Mouse (Mus musculus) layer of hippocampus, adult 11-12 months (tissue): ENCODE data around the gene Lemd1.
A peak's percentile ranks its signal among the peaks of the same experiment; 100 is the strongest.
"Not testable (repeated sequence)": the region's sequence is repeated elsewhere in the genome, so short reads cannot be mapped to it uniquely, and the experiment has no call there.

Experiments used
- DNase-seq: peaks from one replicate; pipeline ENCODE4 v3.0.0; 2022; ENCODE audit warnings: low spot score

Gene Lemd1

DNA sequence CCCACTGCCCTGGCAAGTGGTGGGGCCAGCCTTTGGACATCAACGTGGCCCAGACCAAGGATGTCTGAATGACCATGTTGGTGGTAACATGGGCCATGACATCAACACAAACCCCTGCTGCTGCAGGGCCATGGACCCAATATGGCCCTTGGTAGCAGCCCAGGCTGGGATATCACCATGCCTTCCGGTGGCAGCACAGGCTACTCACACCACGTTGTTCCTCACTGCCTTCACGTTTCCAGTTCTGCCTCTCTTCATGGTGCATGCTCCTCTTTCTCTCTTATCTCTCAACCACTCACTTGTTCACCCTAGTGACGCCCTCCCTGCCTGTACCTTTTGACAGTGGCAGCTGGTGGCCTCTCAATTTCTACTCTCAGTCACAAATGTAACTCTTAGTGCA is 53.8 kb downstream of the Lemd1 start:
- no peak for DNase-seq

DNA sequence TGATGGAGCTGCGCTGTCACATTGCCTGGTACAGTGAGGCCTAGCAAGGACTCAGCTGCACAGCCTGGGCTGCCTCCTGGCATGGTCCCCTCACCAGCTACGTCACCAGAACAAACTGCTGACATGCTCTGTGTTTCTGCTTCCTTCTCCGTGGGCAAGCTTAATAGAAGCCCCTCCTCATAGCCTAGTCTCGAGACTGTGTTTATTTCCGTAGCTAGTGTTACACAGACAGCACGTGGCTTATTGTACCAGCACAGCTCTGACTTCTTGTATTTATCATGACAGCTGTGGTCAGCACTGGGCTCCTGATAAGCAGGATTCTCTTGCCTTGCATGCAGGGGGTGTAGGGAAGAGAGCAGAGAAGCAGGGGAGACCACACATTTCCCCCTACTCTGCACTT is 54.9 kb downstream of the Lemd1 start:
- DNase-seq = peak; percentile 38

DNA sequence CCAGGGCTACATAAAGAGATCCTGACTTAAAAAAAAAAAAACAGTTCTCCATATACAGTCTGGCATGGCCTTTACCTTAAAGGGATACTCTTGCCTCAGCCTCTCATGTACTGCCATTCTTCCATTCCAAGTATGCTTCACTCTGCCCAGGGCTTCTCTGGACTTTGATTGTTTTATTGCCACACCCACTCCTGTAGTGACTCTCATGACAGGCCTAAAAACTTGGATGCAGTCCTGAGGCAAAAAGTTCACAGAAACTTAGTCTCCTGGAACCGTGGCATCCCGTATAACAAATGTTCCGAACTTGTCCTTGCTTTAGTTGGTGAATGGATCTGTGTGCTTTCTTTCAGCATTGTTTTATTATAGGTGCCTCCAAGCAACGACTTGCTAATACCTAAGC is 55.4 kb downstream of the Lemd1 start:
- no peak for DNase-seq

DNA sequence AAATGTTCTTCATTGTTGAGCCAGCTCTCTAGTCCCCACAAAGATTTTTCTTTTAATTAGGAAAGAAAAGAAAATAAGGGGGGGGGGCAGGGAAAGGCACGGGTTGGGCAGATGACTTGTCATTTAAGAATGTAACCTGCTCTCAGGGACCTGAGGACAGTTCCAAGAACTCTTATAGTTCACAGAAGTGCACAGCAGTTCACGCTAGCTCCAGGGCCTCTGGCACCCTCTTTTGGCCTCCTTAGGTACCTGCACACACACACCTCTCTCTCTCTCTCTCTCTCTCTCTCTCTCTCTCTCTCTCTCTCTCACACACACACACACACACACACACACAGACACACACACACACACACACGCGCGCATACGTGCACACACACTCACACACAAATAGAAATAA is 63.2 kb downstream of the Lemd1 start:
- DNase-seq = no peak

DNA sequence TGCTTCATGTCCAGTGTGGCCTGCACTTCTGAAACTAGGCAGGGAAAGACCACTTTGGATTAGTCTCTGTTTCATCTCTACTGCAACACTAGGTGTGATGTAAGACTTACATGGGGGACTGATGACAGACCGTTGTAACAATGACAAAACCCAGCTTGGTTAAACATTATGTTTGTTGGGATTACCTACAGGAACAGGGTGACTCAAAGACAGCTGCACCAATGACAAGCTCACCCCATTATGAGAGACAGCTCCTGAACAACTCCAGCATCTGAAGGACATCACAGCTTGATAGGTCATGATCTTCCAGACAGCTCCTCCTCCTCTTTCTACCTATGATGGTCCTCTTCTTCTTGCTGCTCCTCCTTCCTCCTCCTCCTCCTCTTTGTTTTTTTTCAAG is 69.1 kb downstream of the Lemd1 start:
- DNase-seq = no peak

DNA sequence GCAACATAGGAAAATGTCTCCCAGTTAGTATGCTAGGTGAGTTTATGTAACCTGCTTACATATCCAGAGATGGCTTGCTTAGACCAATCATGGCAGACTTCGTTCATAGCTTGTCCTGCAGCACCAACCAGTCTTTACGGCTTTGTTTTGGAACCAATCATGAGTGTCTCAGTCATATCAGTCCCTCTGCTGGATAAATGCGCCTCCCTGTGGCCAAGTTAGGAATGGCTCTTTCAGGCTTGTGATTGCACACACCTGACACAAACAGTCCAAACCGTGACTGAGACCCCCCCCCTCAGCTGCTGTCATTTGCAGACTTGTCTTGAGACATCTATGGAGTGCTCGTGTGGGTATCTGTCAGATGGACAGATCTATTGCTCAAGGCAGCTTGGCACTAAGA is 69.8 kb downstream of the Lemd1 start:
- DNase-seq = no peak

DNA sequence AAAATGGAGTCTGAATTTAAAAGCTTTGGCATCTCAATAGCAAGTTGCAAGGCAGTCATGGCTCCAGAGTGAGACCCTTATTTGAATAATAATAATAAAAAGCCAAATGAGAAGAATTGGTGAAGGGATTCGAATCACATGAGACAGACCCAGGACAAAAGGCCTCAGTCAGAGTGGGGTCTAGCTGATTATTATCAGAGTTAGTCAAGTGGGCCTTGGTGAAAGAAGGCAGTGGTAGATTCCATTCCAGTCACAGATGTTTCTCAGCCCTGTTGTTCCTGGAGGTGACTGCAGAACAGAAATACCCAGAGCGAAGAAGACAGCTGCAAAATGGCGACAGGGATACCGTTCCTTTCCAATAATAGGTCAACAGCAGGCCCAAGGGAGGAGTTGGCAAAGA is 72.4 kb downstream of the Lemd1 start:
- no peak for DNase-seq

DNA sequence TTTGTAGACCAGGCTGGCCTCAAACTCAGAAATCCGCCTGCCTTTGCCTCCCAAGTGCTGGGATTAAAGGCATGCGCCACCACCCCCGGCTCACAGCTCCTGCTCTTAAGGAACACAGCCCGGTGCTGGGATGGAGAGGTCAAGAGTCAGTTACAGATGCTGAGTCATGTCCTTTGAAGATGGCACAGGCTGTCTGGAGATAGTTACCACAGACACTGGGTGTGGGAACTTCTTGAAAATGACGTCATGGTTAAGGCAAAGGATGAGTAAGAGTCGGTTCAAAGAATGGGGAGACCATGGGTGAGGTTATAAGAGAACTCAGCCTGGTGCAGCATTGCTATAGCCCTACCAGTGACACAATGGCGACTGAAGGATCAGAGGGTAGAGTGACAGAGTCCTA is 73.3 kb downstream of the Lemd1 start:
- DNase-seq = no peak

DNA sequence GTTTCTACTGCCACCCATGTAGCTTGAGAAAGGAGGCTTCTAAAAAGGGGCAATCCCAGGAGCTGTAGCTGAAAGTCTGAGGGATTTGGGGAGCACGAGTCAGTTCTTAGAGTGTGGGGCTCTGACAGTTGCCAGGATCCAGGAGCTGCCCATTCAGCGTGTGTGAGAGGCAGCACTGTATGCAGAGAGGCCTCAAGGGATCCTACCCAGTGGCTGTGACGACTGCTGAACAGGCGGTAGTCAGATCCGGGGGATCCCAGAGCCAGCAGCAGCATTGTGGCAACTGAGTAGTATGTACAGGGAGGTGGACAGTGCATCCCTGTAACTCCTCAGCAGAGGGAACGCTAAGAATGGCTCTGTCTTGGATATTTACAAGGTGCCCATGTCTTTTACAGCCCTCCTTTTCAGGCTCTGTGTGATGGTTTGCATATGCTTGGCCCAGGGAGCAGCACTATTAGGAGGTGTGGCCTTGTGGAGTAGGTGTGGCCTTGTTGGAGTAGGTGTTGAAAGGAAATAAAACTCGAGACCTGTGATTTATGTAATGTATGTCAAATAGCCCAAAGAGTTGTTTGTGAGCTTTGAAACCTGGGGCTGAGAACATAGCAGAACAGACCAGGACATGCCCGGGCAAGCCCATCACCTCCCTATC is 74.1 kb downstream of the Lemd1 start:
- DNase-seq = no peak

DNA sequence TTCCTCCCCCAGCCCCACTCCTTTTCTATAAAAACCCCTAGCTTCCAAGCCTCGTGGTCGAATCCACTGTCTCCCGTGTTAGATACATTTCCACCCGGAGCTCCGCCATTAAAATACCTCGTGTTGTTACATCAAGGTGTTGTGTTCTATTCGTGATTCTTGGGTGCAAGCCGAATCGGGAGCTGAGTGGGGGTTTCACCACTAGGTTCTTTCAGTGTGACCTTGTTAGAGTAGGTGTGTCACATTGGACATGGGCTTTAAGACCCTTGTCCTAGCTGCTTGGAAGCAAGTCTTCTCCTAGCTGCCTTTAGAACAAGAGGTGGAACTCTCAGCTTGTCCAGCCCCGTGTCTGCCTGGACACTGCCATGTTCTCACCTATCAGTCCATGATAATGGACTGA is 74.7 kb downstream of the Lemd1 start:
- DNase-seq = no peak

DNA sequence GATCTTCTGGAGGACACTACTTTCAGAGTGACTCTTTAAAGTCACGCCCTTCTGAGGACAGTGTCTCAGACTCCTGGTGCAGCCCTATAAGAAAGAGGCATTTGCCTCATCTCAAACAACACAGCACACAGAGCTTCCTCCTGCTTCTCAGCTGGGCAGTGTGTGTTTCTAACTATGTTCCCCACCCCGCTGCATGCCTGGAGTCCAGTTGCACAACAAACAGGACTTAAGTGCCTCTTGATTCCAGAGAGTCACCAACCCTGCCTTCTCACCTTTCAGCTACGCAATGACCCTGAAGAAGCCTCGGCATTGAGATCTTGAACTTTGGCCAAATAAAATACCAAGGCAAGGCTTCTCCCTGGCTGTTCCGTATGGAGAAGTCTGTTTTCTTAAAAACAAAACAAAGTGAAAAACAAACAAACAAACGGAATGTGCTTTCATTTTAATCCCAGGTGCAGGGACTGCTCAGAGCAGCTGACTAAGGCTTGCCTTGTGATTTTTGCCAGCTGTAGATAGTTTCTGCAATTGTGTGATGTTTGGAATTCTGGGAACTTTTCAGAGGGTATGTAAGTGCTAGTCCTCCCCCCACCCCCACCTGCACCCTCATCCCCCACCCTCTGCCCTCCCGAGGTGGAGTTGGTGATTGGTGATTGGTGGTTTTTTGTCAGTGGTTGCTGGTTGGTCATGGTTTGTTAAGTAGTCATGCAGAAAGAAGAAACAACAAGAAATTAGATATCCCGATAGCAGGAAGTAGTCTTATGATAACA is 75.7 kb downstream of the Lemd1 start:
- no peak for DNase-seq

DNA sequence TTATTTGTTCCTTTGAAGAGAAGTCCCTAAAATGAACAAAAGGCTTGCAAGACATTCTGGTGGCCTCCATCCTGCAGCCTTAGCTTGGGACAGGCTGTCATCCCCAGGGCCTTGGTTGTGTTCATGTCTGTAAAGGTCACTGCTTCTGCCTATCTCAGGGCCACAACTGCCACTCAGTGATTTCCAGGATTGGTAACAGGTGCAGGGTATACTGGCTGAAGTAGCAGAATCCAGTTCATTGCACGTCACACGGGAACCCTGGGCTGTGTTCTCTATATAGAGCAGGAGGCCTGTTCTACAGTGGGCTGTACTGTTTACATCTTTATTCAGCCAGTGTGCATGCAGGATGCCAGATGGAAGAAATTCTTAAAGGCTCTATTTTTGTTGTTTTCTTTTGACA is 76.7 kb downstream of the Lemd1 start:
- DNase-seq = no peak

DNA sequence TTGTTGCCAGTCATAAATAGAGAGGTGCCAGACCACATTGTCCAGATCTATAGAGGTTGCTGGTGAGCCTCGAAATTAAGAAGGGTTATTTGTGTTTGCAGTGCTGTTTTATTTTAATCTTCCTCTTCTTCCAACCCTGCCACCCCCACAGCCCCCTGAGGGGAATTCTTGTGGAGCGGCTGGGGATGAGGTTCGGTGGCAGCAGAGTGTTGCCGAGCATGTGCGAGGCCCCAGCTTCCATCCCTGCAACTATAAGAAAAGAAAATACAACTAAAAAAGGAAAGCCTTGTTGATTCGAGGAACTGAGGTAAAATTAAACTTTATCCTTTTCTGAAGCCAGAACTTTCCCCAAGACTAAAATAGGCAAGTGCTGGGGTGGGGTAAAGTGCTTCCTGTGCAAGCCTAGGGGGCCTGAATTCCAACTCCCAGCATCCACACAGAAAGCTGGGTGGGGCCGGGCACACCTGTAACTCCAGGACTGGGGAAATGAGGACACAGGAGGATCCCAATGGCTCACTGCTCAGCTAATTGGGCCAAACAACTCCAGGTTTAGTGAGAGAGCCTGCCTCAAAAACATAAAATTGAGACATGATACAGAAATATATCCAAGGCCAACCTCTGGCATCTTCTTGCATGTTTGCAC is 77.3 kb downstream of the Lemd1 start:
- no peak for DNase-seq

DNA sequence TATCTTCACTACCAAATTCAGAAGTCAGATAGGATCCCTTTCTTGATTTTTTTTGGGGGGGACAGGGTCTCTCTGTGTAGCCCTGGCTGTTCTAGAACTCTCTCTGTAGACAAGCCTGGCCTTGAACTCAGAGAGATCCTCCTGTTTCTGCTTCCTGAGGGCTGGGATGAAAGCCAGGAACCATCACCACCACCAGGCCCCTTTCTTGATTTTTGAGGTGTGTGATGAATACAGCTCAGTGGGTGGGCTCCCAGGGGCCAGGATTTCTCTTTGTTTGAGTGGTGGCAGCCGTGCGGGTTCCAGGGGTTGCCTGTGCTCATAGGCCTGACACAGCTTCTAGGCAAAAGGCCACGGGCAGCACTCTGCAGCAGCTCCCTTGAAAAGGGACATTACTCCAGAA is 80.0 kb downstream of the Lemd1 start:
- no peak for DNase-seq

DNA sequence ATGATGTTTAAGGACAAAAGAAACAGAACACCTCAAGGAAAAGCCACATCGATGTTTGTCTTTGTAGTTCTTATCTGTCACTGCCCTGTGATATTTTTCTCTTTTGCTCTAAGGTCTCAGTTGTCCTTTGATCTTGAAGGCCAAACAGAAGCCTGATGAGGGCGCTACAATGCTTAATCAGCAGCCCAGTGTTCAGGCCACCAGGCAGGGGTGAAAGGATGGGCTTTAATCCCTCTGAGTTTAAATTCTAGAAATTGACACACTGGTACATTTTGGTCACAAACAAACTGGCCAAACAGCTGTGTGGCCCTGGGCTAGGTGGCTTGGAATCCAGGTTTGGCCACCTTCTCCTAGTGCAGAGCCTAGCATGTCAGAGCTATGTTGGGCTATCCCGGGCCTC is 85.5 kb downstream of the Lemd1 start:
- DNase-seq = no peak

DNA sequence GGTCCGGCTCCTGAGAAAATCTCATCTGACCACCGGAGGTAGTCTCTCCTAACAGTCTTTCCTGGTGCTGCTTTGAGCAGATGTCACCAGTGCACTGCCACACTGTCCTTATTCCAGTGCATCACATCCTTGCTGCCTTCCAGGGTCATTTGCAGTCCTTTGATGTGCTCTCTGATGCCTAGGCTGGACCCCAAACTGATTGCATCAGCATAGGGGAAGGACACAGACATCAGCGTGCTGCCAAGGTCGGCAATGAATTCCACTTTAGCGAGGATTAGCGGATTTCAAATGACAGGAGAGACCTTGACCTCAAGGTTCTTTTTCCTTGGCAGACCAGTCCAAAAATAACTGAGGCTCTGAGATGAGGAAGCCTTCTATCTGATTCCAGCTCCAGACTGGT is 85.9 kb downstream of the Lemd1 start:
- no peak for DNase-seq

DNA sequence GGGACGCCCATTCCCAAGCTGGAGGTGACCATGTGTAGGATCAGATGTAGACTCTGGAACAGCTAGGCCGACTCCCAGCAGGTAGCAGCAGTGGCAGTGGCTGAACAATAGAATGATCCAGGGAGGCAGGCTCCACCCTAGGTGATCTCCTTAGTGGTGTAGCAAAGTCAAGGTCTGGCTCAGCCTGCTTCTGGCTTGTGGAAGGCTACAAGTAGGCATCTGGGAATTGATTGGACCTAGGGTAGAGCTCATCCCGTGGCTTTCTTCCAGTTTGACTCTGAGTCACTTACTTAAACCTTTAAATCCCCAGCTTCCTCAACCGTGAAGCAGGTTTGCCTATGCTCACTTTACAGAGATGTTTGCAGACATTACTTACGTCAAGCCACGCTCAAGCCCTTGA is 89.4 kb downstream of the Lemd1 start:
- DNase-seq = not testable (repeated sequence)

DNA sequence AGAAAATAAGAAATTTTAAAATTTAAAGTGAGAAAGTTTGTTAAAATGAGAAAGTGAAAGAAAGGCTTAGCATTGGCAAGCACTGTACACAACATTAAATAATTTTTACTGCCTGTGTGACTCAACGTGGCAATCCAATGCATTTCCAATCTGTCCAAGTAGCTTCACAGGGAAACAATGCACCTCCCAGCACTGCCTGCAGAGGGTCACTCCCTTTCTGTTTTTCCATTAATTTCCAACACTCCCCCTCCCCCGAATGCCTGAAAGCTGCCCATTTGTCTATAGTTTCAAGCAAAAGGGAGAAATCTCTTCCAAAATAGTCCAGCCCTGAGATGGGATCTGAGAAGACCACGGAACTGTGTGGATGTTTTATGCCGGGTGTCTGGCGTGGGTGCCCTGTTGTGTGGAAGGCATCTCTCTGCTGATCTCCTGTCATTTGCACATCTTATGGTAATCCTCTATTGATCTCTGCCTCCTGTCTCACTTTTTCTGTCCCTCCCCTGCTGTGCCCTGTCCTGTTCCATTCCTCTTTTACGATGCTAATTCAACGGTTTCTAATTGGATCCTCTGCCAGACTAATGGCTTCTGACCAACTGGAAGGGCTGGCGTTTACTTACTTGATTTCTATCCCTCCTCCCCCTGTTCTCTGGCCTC is 90.4 kb downstream of the Lemd1 start:
- no peak for DNase-seq

DNA sequence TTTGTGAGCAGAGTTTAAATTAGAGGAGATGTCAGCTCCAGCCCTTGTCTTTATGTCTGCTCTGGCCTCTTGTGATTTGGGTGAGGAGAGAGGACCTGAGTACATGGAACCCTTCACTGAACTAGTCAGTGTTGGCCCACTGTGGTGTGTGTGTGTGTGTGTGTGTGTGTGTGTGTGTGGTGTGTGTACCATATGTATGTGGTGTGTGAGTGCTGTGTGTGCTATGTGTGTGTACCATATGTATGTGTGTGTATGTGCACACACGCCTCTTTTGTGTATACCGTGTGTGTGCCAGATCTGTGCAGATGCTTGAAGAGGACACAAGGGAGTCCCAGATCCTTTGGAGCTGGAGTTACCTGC is 90.9 kb downstream of the Lemd1 start:
- no peak for DNase-seq

DNA sequence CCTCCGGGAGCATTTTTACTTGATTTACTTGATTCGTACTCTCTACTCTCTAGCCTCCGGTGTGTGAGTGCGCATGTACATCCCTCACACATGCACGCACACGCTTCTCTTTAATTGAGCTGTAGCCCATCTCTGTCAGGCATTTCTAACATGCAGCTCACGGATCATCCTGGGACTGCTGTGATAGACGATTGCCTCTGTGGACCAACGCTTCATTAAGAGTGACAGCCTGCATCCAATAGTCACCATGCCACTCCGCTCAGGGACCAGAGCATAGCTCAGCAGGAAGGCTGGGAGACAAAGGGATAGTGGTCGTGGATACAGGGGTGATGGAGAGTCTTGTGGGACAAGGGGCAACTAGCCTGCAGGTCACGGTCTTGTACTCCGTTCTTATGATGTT is 91.8 kb downstream of the Lemd1 start:
- no peak for DNase-seq

DNA sequence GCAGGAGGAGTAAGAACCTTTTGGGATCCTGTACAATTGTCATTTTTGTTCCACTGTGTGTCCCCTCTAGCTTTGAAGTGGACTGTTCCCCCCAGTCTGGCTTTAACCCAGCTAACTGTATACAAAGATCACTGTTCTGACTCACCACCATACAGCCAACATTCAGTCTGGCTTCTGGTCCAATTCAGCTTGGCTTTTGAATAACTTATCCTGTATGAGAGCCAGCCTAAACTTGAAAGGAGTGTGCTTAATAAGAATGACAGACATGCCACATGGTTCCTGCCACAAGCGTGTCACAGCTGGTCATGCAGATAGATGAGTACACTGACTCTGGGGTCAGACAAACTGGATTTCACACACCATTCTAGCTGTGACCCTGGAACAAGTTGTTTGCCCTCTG is 95.5 kb downstream of the Lemd1 start:
- DNase-seq = no peak

DNA sequence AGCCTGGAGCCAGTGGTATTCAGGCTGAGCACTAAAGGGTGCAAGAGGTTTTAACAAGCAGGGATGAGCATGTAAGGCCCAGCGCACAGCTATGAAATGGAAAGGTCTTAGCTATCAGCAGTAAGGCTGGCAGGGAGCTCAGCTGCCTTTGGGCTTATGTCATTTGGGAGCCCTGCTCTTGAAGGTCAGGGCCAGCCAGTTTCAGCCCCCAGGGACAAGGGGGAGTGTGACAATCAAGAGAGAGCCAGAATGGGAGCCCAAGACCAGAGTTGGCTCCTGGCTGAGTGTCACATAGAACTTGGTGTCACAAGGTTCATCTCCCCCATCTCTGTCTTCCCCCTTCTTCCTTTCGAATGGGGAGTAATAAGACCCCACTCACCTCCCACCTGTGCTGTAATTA is 96.2 kb downstream of the Lemd1 start:
- DNase-seq = no peak

DNA sequence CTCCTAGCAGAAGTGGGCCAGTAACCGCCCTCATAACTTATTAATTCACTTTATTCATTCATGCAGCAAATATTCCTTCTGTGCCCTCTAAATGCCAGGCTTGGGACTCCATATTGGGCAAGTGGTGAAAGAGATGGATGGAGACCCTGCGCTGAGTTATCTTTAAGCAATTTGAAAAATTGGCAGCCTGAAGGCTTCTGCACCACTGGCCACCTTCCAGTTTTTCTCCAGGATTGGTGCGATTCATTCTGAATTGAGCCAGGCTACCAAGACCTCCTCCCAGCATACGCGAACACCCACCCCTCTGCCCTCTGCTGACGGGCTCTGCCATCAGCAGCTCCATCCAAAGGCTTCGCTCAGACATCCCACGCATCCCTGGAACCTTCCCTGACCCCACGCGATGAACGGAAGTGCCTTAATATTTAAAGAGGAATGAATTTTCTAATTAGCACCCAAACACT is 96.8 kb downstream of the Lemd1 start:
- no peak for DNase-seq
